Mouse (Mus musculus) cortical plate, adult 2 months (tissue): ENCODE results near the gene Irf4. TPM values are rescaled to one million over a fixed set of nuclear protein-coding genes. Genes with fewer than 3 reads are reported as not detected.

ENCODE experiments used
- H3K27ac ChIP-seq: fragments of 200-500 bp; 2 replicates; pipeline ENCODE4 v1.5.1; 2012; ENCODE audit warnings: low read length, control low read depth, inconsistent platforms; ENCODE audit not compliant: insufficient read depth
- H3K4me1 ChIP-seq: fragments of 200-500 bp; 2 replicates; pipeline ENCODE4 v1.6.1; 2011; ENCODE audit warnings: low read length; ENCODE audit not compliant: control insufficient read depth, insufficient read depth
- H3K4me3 ChIP-seq: fragments of 200-500 bp; 2 replicates; pipeline ENCODE4 v1.5.1; 2011; ENCODE audit warnings: mild to moderate bottlenecking, low read length, control low read depth; ENCODE audit not compliant: insufficient read depth
- CTCF ChIP-seq: fragments of 200-500 bp; IDR thresholded peaks from 2 replicates; pipeline ENCODE4 v1.5.1; 2011; ENCODE audit warnings: mild to moderate bottlenecking, control low read depth, low read length; ENCODE audit not compliant: insufficient read depth; ENCODE audit errors: extremely low read depth
- POLR2A ChIP-seq: fragments of 200-500 bp; IDR thresholded peaks from 2 replicates; pipeline ENCODE4 v1.6.1; 2011; ENCODE audit warnings: mild to moderate bottlenecking, low read length, control low read depth; ENCODE audit not compliant: insufficient read depth; ENCODE audit errors: extremely low read depth
- polyA plus RNA-seq: library from polyadenylated mRNA; depleted of rRNA; stranded (reverse); fragments of >200 nt; gene quantifications from 2 replicates; pipeline ENCODE4 v1.2.3, GENCODE M21; 2012; rRNA removed

Gene Irf4
- polyA plus RNA-seq, 1 experiment = 0.25 TPM

DNA sequence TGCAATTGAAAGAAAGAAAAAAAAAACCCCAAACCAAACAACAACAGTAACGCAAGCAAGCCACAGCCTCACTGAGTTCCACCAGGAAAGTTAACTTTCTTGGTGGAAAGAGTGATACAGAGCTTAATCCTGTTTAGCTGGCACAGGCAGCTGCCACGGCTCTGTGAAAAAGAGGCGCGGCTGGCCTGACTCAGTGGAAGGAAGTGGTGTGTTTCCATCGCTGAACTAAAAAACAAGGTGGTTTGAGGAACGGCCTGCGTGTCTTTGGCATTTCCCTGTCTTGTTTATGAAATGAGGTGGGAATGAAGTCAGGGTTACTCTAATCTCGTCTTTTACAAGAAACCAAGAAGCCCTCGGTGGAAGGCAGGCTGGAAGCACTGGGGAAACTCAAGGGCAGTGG, 43.3 kb downstream of the Irf4 start:
- TF ChIP-seq CTCF = no peak
- TF ChIP-seq POLR2A = no peak
- no peaks in the 10 kb centered on the region for H3K4me1 ChIP-seq
- H3K27ac ChIP-seq = no peak overlapping the region
- H3K4me3 ChIP-seq = no peak overlapping the region

DNA sequence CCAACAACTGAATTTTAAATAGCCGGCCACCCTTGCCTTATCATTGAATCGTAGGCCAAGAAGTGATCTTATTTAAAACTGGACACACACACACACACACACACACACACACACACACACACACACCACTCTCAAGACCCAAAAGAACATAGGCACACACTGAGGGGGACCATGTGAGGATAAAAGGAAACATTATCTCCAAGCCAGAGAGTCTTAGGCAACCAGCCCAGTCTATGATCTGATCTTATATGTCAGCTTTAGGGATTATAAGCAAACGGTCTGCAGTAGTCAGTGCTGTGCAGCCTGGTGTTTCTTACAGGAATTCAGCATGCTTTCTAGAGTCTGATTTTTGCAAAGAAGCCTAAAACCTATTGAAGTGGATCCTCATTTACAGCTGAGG, 43.7 kb downstream of the Irf4 start:
- H3K4me1 ChIP-seq = no peaks in the 10 kb centered on the region
- no peak overlapping the region for H3K4me3 ChIP-seq
- no peak overlapping the region for H3K27ac ChIP-seq
- no peak for TF ChIP-seq POLR2A

GRCm38 (mm10) chr13:30793196-30793595, 44.2 kb downstream of the Irf4 start:
- Histone ChIP-seq H3K27ac (no peak overlapping the region), H3K4me1 (no peaks in the 10 kb centered on the region)

DNA sequence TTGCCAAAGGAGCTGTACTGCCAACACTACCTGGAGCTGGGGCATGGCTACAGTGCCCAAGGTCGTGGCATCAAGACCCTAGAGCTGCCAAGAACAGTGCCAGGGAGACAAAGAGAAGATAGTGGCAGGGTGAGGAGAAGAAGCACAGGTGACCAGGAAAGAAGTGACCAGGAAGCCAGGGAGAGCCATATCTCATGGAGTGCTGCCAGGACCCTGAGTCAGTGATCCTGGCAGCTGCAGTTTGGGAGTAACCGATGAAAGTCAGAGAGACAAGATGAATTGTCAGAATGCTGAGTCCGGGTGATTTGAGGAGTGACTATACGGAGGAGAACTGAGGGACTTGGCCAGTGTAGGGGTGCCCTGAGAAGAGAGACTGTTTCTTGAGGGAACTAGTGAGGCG, 44.6 kb downstream of the Irf4 start:
- no peaks in the 10 kb centered on the region for H3K4me1 ChIP-seq
- no peak overlapping the region for H3K27ac ChIP-seq
- no peak for TF ChIP-seq CTCF
- no peak for TF ChIP-seq POLR2A
- no peak overlapping the region for H3K4me3 ChIP-seq

More at GRCm38 (mm10) chr13:30793196-30793595, 44.2 kb downstream of the Irf4 start:
- H3K4me3 ChIP-seq = no peak overlapping the region
- TF ChIP-seq CTCF (no peak), POLR2A (no peak)

DNA sequence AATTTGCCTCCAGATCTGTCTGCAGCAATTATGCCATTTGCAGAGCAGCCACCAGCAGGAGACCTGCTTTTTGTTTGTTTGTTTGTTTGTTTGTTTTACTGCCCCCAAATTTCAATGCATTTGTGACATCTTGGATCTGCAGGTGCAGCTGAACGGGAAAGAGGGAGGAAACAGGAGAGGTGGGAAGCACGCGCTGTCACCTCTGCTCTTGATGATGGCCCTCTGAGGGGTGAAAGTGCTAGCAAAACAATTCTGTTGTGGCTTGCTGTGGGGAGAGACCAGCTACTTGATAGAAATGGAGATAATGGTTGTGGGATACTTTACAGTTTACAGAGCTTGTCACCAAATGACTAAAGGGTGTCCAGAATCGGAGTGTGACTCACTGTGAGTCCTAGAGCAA, 46.9 kb downstream of the Irf4 start:
- TF ChIP-seq POLR2A = no peak
- TF ChIP-seq CTCF = no peak
- Histone ChIP-seq H3K4me1 (no peaks in the 10 kb centered on the region), H3K27ac (no peak overlapping the region), H3K4me3 (no peak overlapping the region)

DNA sequence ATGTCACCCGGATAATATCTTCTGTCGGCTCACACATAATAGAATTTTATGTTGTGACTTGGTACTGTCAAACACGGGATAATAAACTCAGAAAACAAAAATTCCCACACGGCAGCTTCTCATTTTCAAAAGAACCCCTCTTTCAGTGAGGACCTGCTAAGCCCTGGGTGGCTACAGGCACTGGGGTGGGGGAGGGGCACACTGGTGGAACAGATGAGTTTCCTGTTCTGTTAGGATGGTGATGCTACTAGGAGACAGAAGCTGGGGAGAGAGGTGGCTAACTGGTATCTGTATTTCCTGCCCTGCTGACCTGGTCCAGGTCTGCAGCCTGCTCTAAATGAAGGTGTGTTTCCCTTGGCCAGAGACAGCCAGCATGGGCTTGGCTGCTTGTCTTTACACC, 52.9 kb downstream of the Irf4 start:
- Histone ChIP-seq H3K4me3 (no peak overlapping the region), H3K4me1 (no peaks in the 10 kb centered on the region), H3K27ac (no peak overlapping the region)
- TF ChIP-seq CTCF (no peak), POLR2A (no peak)

- TF ChIP-seq CTCF (no peak), POLR2A (no peak)
- Histone ChIP-seq H3K4me1 (no peaks in the 10 kb centered on the region), H3K27ac (no peak overlapping the region), H3K4me3 (no peak overlapping the region)
These were observed 53.4 kb downstream of the Irf4 start for GRCm38 (mm10) chr13:30802336-30802955.

GRCm38 (mm10) chr13:30809240-30809639, 60.2 kb downstream of the Irf4 start:
- TF ChIP-seq POLR2A (no peak), CTCF (no peak)
- no peak overlapping the region for H3K4me3 ChIP-seq
- H3K4me1 ChIP-seq = no peaks in the 10 kb centered on the region
- no peak overlapping the region for H3K27ac ChIP-seq

DNA sequence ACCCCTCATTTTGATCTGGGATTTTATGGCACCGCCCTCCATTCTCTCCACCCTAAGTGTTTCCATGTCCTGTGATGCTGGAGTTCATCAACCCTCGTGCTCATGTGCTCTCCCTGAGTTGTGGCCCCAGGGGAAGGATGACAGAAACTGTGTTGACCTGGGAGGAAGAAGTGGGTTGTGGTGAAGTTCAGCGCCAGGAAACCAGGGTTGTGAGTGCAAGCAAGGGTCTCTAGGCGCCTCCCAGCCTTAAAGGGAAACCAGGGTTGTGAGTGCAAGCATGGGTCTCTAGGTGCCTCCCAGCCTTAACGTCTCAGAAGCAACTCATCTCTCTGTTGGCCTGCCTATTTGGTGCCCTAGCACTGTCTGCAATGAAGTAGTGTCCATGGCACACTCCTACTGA, 64.4 kb downstream of the Irf4 start:
- Histone ChIP-seq H3K4me3 (no peak overlapping the region), H3K4me1 (no peaks in the 10 kb centered on the region), H3K27ac (no peak overlapping the region)
- TF ChIP-seq CTCF (no peak), POLR2A (no peak)

DNA sequence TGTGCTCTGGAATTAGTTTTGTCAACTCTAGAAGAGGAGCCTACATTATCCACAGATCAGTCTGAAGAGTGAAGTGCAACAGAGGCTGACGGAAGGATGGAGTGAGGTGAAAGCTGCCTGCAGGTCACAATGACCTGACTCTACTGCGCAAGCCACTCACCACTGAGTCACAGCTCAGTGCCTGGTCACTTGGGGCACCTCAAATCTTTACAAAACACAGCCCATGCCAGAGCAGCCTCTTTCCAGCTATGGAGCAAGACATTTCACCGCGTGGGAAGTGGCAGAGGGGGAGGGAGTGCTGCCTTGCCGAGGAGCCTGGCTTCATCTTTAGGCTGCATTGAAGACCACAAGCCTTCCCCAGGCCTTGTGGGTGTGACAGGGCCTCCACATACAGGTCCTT, 65.2 kb downstream of the Irf4 start:
- Histone ChIP-seq H3K27ac (no peak overlapping the region), H3K4me3 (no peak overlapping the region), H3K4me1 (no peaks in the 10 kb centered on the region)
- TF ChIP-seq POLR2A (no peak), CTCF (no peak)

Other genes starting within 250 kb of the Irf4 start
- gene Uqcrfs1, start 203.9 kb upstream of the Irf4 start, polyA plus RNA-seq = 163 and 166 TPM in 2 replicates
- gene Dusp22, start 89.2 kb upstream of the Irf4 start, polyA plus RNA-seq = 32.8 and 35.8 TPM in 2 replicates
- gene Hus1b, start 198.5 kb downstream of the Irf4 start, polyA plus RNA-seq = 0.10 and 0.17 TPM in 2 replicates
- gene Exoc2, start 224.9 kb downstream of the Irf4 start, polyA plus RNA-seq = 25.2 and 26.6 TPM in 2 replicates
- 0.06 TPM in 1 of 2 replicates, not detected in the other for gene Gm5447, start 225.0 kb downstream of the Irf4 start, polyA plus RNA-seq